Mouse (Mus musculus) testis, adult 2 months (tissue): Measurements from ENCODE around the gene Pmf1.
"Not testable (repeated sequence)": the region's sequence is repeated elsewhere in the genome, so short reads cannot be mapped to it uniquely, and the experiment has no call there.

Experiments
- CTCF ChIP-seq: fragments of 200-500 bp; IDR thresholded peaks from 2 replicates; pipeline ENCODE4 v1.5.1; 2012; ENCODE audit warnings: low read depth, mild to moderate bottlenecking, inconsistent platforms, low read length, moderate library complexity; ENCODE audit not compliant: control insufficient read depth, insufficient read depth, insufficient replicate concordance
- POLR2A ChIP-seq: fragments of 200-500 bp; IDR thresholded peaks from 2 replicates; pipeline ENCODE4 v1.6.1; 2012; ENCODE audit warnings: low read depth, mild to moderate bottlenecking, inconsistent platforms, low read length, moderate library complexity; ENCODE audit not compliant: control insufficient read depth

DNA sequence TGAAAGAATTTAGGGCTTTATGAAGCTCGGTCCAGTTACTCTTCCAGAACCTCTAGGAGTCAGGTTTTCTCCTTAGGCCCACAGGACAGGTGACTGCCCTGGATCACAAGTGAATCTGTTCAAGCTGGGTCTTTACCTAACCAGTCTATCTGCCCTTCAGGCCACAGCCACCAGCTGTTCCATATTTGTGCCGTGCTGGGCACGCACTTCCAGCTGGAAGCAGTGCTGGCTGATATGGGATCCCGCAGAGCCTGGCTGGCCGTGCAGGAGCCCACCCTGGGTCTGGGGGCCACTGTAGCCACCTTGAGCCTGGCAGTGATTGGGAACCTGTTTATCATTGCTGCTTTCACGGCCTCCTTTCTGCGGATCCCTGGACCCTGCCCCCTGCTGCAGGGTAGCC, 33.5 kb downstream of the Pmf1 start:
- TF ChIP-seq CTCF, POLR2A: not testable (repeated sequence)
